Mouse (Mus musculus) retina, adult 2 months (tissue): ENCODE data around the gene Smg6.

ENCODE experiments used
- DNase-seq: peaks from one replicate; pipeline ENCODE4 v3.0.0-alpha.2; 2012; ENCODE audit warnings: low read depth, low spot score

The Smg6 gene

GRCm38 (mm10) chr11:74925577-74926387 is at the start of gene Smg6, which contains the start of gene Srr:
Gene Smg6, plus strand, starts transcription at chr11:74925823.
Gene Srr, minus strand, starts transcription at chr11:74925948.
- peak; percentile 94 for DNase-seq

DNA sequence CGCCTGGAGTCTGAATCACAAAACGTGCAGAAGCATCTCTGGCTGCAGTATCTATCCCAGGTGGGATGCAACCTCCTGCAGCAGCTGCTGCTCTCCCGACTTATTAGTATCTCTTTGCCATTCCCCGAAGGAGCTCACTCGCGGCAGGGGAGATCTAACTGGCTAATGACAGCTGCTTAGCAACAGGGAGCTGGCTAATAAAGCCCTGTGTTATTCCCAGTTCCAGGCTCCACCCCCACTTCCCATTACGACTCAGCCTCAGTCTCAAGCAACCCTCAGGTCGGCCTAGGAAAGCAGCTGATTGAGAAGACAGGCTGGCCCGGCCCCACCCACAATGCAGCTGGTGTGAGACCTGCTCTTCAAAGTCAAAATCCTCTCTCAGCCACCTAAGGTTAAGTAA is 48.8 kb upstream of the Smg6 start:
- no peak for DNase-seq

GRCm38 (mm10) chr11:74880999-74881398 is 44.6 kb upstream of the Smg6 start:
- no peak for DNase-seq

GRCm38 (mm10) chr11:74881979-74882378 is 43.6 kb upstream of the Smg6 start:
- DNase-seq: no peak

DNA sequence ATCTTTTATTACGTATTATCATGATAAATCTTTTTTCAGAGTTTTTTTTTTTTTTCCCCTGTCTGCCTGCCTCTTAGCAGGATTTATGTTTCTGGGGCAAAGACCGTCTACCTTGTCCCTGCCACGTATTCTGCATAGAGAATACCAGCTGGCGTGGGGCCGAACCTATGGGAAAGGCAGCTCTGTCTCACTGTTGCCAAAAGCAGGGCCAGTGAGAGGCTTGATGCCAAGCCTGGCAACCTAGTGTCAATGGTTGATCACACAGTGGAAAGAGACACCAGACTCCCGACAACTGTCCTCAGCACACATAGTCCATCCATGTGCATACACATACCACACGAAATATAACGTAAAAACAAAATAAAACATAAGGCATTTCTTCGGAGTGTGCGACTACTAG is 42.5 kb upstream of the Smg6 start:
- no peak for DNase-seq

DNA sequence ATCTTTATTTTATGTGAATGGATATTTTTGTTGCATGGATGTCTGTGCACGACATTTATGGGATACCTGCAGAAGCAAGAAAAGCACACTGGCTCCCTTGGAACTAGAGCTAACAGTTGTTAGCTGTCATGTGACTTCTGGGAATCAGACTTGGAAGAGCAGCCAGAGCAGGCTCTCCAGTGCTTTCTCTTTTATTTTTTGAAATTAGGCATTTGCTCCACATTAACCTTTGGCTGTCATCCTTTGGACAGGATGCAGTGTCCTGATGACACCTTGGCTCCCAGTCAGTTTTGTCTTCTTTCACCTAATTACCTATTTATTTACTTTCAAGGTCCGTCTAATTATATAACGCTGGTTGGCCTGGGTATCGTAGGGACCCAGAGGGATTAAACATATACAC is 31.0 kb upstream of the Smg6 start:
- DNase-seq: no peak

- DNase-seq: no peak
These were observed 29.4 kb upstream of the Smg6 start for GRCm38 (mm10) chr11:74895980-74896900.

GRCm38 (mm10) chr11:74896901-74897677 is 28.5 kb upstream of the Smg6 start, which contains the start of gene Sgsm2:
Gene Sgsm2, minus strand, starts transcription at chr11:74897060.
- no peak for DNase-seq

DNA sequence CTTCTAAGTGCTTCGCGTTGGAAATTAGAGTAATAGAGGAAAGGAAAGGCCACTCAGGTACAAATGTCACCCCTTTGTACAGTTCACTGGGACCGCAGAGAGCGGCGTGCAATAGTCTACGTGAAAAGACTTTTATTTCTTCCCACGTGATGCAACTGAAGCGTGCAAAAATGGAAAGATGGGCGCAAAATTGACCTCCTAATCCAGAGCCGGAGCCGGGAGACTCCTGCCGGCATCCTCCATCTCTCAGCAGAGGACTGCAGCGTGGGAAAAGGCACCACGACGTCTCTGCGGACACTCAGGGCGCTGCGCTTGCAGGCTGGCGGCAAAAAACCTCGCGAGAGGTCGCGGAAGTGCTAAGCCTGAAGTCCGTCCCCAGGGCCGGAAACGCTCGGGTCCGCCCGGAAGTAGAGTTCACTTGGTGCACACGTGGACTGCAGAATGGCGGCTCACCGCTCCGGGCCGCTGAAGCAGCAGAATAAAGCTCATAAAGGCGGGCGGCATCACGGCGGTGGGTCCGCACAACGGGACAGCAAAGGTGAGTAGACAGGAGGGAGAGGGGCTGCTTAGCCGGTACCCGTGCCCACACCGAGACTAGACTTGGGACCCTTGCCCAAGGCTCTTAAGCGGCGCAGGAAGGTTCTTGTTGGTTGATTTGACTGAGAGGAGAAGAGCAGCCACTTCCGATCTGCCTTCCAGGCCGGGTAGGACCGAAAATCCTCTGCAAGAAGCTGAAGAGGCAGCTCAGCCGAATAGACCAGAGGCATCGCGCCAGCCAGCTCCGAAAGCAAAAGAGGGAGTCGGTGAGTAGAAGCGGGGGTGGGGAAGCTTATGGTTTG is 27.7 kb upstream of the Smg6 start, which contains the start of gene Tsr1:
Gene Tsr1 (plus strand): TSS at position 394 of the 839 bp plus-strand sequence.
- peak; percentile 76 for DNase-seq

DNA sequence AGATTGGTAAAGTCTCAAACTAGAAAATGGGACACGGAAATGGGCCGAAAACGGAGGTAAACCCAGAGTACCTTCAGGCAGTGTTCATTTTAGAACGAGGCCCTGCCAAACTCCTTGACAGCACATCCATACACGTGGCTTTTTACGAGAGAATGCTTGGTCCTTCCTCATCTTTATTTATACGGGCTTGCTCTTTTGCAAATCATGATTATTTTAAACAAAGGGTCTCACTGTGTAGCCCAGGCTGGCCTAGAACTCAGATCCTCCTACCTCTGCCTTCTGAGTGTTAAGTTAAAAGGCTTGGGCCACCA is 27.2 kb upstream of the Smg6 start:
- no peak for DNase-seq

GRCm38 (mm10) chr11:74901555-74901954 is 24.1 kb upstream of the Smg6 start:
- DNase-seq: no peak

GRCm38 (mm10) chr11:74902416-74902815 is 23.2 kb upstream of the Smg6 start:
- no peak for DNase-seq

DNA sequence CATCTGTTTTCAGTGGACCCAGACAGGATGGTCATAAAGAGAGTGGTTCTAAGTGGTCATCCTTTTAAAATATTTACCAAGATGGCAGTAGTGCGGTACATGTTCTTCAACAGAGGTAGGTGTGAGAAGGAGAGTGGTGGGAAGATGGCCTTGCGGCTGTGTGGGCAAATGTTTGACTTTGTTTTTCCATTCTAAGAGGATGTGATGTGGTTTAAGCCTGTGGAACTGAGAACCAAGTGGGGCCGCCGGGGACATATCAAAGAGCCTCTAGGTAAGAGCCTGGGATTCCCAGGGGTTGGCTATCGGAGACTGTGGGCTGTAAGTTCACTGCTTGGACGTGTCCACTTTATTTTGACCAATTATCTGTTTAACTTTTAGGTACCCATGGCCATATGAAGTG is 17.8 kb upstream of the Smg6 start:
- no peak for DNase-seq

DNA sequence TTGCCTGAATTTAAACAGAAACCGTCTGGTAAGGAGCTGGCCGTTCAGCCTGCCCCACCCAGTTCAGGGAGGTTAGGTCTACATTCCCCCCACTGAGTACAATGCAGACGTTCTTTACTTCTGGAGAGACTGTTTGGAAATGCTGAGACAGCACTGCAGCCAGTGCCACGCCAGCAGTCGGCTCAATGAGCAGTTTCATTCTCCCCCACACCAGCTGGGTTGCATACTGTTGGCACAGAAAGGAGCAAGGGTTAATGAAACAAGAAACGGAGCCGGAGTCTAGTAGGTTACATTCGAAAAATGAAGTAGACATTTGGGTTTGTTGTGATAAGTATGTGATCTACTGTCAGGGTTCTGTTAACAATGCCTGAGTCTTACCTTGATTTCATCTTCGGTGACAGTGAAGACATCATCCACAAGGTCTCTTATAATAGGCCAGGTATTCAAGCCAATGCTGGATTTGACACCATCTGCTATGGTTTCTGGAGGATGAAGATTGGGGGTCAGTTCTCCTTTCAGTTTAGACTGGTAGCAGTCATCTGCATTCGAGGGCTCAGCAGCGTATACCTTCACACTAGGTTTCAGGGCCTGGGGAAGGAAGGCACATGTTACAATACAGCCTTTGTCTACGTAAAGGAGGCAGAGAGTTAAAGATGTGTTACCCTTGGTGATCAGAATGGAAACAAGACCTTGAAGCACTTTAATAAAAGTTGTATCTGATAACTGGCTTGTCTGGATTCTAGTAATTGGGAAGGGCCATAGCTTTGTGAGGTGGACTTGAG is 16.8 kb upstream of the Smg6 start:
- DNase-seq: no peak

DNA sequence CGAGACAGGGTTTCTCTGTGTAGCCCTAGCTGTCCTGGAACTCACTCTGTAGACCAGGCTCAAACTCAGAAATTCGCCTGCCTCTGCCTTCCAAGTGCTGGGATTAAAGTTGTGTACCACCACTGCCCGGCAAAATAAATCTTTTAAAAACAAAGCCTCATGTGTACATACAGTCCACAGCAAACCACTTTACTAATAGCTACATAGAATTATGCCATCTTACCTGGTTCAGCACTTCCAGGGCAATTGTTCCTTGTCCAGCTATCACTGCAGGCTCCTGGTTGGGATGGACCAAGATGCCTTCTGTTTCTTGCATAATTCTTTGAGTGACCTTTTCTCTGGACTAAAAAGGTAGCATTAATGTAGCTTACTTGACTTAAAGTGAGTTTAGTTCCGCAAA is 15.6 kb upstream of the Smg6 start:
- no peak for DNase-seq

- DNase-seq: no peak
These were observed 13.1 kb upstream of the Smg6 start for GRCm38 (mm10) chr11:74912492-74912891.

DNA sequence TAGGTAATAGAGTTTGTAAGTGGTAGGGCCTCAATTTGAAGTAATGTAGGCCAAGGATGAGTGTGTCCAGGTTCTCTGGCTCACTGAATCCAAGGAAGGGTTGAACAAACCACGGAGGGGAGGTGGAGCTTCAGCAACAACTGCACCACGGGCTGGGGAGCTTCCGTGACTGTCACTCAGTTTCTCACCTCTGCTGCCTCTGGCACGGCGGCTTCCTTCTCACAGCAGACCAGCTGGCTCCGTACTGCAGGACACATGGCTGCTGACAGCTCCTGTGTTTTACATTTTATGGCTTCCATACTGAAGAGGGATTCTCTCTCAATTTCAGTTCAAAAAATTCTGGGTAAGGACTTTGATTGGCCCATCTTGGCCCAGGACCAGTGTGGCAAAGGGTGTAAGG is 6.4 kb upstream of the Smg6 start:
- DNase-seq: no peak

DNA sequence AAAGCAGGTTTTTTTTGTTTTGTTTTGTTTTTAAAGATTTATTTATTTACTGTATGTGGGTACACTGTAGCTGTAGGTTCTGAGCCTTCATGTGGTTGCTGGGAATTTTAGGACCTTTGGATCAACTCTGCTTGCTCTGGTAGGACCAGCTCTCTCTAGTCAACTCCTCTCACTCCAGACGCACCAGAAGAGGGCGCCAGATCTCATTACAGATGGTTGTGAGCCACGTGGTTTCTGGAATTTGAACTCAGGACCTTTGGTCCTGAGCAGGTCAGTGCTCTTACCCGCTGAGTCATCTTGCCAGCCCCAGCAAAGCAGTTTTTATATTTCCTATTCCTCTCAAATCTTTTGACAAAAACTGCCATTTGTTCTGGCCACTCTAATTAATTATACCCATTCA is 1.5 kb upstream of the Smg6 start:
- DNase-seq: no peak

DNA sequence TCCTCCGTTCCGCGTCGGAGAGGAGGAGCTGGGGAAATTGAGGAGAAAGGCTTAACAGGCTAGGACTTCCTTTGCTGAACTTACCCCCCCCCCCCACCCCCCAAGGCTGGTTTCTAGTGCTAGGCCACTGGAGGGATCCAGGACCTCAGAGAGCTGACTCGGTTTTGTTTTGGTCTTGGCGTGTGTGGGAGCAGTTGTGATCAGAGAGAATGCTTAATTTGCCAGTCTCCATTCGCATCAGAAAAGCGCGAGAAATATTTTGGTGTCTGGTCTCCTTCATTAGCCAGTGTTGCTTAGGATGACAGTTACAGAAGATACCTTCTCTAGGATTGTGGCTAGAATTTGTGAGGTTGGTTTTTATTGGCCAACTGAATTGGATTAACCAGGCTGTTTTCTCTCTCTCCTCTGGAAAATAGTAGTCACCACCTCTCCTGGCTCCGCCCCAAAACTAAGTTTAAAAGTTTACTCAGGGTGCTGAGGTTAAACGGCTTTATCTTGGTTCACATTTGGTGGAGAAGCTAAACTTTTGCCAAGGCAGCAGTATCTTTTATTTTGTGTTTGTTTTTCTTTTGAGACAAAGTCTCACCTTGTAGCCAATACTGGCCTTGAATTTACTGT is 874 bp downstream of the Smg6 start:
- no peak for DNase-seq

GRCm38 (mm10) chr11:74927236-74927725 is 1.7 kb downstream of the Smg6 start:
- no peak for DNase-seq
